Comparison of ENCODE assay signal across 8 mouse cellular contexts in the genomic region with DNA sequence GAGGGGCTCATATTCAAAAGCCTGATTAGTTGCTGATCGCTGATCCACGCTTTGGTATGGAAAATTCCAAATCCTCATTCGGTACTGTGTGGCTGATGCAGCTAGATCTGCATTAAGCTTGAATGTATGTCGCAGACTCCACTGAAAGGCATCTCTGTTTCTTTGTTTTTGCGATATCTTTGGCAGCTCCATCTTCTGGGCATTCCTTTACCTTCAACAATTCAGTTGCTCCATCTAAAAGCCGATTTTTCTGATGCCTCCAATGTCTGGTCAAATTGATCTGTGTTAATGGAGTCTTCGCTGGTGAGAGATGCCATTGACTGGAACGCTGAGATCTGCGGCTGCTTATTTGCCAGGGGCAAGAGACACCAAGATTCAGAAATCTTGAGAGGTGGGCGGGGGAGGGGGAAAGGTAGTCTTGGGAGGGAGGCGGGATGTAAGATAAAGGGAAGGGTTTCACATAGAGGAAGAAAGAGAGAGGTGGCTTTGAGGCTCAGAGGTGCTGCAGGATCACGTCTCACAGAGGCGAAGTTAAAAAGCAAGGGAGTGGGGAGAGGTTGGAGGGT. TPM values are rescaled to one million over a fixed set of nuclear protein-coding genes. Genes with fewer than 3 reads are reported as not detected.
A peak's percentile ranks its signal among the peaks of the same experiment; 100 is the strongest.
DNase-seq lines count a peak whose midpoint lies in the region; ATAC-seq and TF ChIP-seq lines count a peak whose summit lies in the region.

No protein-coding gene starts in this region.

- H3K27ac ChIP-seq in cortical plate, adult 2 months (ENCODE audit: insufficient read depth, low read length) = peak overlapping the region; percentile 99
- peak overlapping the region; percentile 94 for H3K27ac ChIP-seq in hindbrain, embryonic 16.5 days (ENCODE audit: low read depth, low read length)
- no peak overlapping the region for H3K27ac ChIP-seq in midbrain, embryonic 10.5 days (replicated peaks)

- ATAC-seq in hindbrain, embryonic 16.5 days = 0 out of 2 replicates have a peak, but pooled peaks have one; percentile 5
- no peak for ATAC-seq in granulocyte monocyte progenitor cell, adult 5-6 weeks (replicated peaks; ENCODE audit: poor library complexity, severe bottlenecking)

- H3K4me3 ChIP-seq in cortical plate, adult 2 months (ENCODE audit: insufficient read depth, low read length) = peak overlapping the region; percentile 69
- H3K4me3 ChIP-seq in hindbrain, embryonic 16.5 days (ENCODE audit: low read length) = peak overlapping the region; percentile 86
- peak overlapping the region; percentile 61 for H3K4me3 ChIP-seq in midbrain, embryonic 10.5 days

- DNase-seq in cerebellum, adult 18-20 months = peak; percentile 34 to 57
- peak; percentile 24 for DNase-seq in midbrain, embryonic 10.5 days (ENCODE audit: low spot score)
- DNase-seq in spleen, postnatal 14 days (ENCODE audit: low spot score in 2 of 2) = no peak
- DNase-seq in kidney, postnatal 10 days = no peak
- DNase-seq in adrenal gland, adult 2 months = no peak

- peak overlapping the region; percentile 67 for H3K9ac ChIP-seq in hindbrain, embryonic 16.5 days (ENCODE audit: low read depth, low read length)

- no peaks in the 10 kb centered on the region for H3K9me3 ChIP-seq in hindbrain, embryonic 16.5 days (ENCODE audit: control insufficient read depth, low read length)
- no peaks in the 10 kb centered on the region for H3K9me3 ChIP-seq in midbrain, embryonic 10.5 days (replicated peaks)

- peak overlapping the region; percentile 88 for H3K4me2 ChIP-seq in hindbrain, embryonic 16.5 days (ENCODE audit: low read length)

- TF ChIP-seq CTCF in cortical plate, adult 2 months (IDR thresholded peaks at IDR 0.05; ENCODE audit: extremely low read depth, insufficient read depth, low read length) = no peak

- H3K36me3 ChIP-seq in hindbrain, embryonic 16.5 days (ENCODE audit: control insufficient read depth, insufficient read depth, low read length) = no peaks in the 10 kb centered on the region
- no peaks in the 10 kb centered on the region for H3K36me3 ChIP-seq in midbrain, embryonic 10.5 days

- 5% methylated on average over 13 of the region's 13 CpGs for WGBS in hindbrain, embryonic 16.5 days
- 7% methylated on average over 13 of the region's 13 CpGs for WGBS in midbrain, embryonic 10.5 days

- no peaks in the 10 kb centered on the region for H3K27me3 ChIP-seq in hindbrain, embryonic 16.5 days (replicated peaks; ENCODE audit: control insufficient read depth, insufficient read depth, low read length)
- H3K27me3 ChIP-seq in midbrain, embryonic 10.5 days (ENCODE audit: low read depth, poor library complexity, severe bottlenecking) = peaks cover 73% of the 10 kb centered on the region

- TF ChIP-seq POLR2A in cortical plate, adult 2 months (IDR thresholded peaks at IDR 0.05; ENCODE audit: extremely low read depth, insufficient read depth, low read length) = peak; percentile 29; the same call in 1 of the 2 replicates

- no peaks in the 10 kb centered on the region for H3K4me1 ChIP-seq in cortical plate, adult 2 months (ENCODE audit: control insufficient read depth, insufficient read depth, low read length)
- peaks cover 2% of the 10 kb centered on the region for H3K4me1 ChIP-seq in hindbrain, embryonic 16.5 days (ENCODE audit: control insufficient read depth, insufficient read depth, low read depth, low read length)
- peaks cover 31% of the 10 kb centered on the region for H3K4me1 ChIP-seq in midbrain, embryonic 10.5 days

RNA-seq across cellular contexts. Expression of a gene that starts 25.0 kb away (rescaled TPM):
- polyA plus RNA-seq in cortical plate, adult 2 months (2012; rRNA removed) = 47.5 and 63.0 TPM in 2 replicates
- 69.4 and 75.9 TPM in 2 replicates for polyA plus RNA-seq in hindbrain, embryonic 16.5 days (2015; fragmentation: Nextera tagmentation; extraction: Ambion mirVana)
- 4.1 and 5.3 TPM in 2 replicates for polyA plus RNA-seq in midbrain, embryonic 10.5 days (2016; fragmentation: Nextera tagmentation; extraction: Ambion mirVana)
- not detected in 2 replicates for total RNA-seq in granulocyte monocyte progenitor cell, adult 5-6 weeks (2014; fragmentation: Nextera tagmentation)
- not detected in 2 replicates for total RNA-seq in granulocyte monocyte progenitor cell, adult 5-6 weeks (2017)
- 1 to 10 TPM; 6.0 to 8.7 TPM for total RNA-seq in adrenal gland, adult 2 months (2021)
- 8.1 and 9.7 TPM in 2 replicates for polyA plus RNA-seq in adrenal gland, adult 2 months (2012; rRNA removed)

Comparison
In these comparisons a context has a peak if more than half of its experiments do, and no peak if none do; other contexts are left out.
1. DNase-seq: peak in cerebellum, adult 18-20 months (2 of 2) and midbrain, embryonic 10.5 days (single experiment); none in spleen, postnatal 14 days (0 of 2), kidney, postnatal 10 days (single experiment) and adrenal gland, adult 2 months (single experiment).
2. Peak in every context shown above with its lines, with median percentiles within 50 percentile points of each other: H3K4me3 ChIP-seq.